Mouse (Mus musculus): ENCODE data around the gene Zmym4. TPM values are rescaled to one million over a fixed set of nuclear protein-coding genes. Genes with fewer than 3 reads are reported as not detected.
"Not testable (repeated sequence)": the region's sequence is repeated elsewhere in the genome, so short reads cannot be mapped to it uniquely, and the experiment has no call there.

The Zmym4 gene
- polyA plus RNA-seq, 1 experiment, result not detected

DNA sequence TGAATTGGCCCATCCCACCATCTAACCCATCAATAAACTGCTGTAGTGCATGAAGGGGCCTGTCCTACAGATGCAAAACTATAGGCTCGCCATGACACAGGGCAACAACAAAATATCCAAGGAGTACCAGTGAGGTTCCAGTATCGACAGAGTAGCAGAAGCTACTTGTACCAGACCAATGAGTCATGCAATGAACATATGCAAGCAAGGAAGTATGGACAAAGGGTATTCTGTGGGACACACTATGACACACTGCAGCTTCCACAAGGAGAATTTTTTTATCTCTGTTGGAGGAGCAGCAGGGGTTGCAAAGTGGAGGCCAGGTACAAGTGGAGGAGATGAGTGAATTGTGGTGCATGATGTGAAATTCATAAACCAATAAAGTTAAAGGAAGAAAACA, 9.7 kb downstream of the Zmym4 start:
- Histone ChIP-seq H3K27ac (ENCODE audit: insufficient read depth, low read depth, low read length) (no peak overlapping the region), H3K4me3 (ENCODE audit: insufficient read depth, low read depth, low read length) (no peak overlapping the region), H3K4me1 (ENCODE audit: control insufficient read depth, insufficient read depth, low read length) (peaks cover 8% of the 10 kb centered on the region)
- no peak for TF ChIP-seq CTCF (IDR thresholded peaks at IDR 0.05; ENCODE audit: insufficient read depth, low read depth, low read length)
- TF ChIP-seq POLR2A (IDR thresholded peaks at IDR 0.05; ENCODE audit: insufficient read depth, low read depth, low read length), result no peak
- 68% methylated on average over 2 of the region's 2 CpGs for WGBS

DNA sequence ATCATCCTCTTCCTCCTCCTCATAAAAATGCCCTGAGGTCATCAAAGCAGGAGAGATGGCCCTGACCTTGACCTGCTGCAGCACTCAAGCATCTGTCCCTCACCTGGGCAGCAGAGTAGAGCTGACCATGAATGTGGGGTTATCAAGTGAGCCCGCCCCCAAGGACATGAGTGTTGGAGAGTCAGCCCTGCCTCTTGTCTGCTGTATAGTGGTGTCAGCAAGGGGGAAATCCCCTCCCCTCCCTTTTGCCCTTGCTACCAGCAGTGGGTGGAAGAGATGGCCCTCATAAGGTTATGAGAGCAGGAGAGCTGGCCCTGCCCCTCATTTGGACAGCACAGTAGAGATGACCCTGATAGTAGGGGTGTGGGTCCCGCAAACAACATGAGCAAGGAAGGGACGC, 10.5 kb downstream of the Zmym4 start:
- H3K4me1 ChIP-seq (ENCODE audit: control insufficient read depth, insufficient read depth, low read length), result peaks cover 8% of the 10 kb centered on the region
- WGBS, result 93% methylated on average over 3 of the region's 3 CpGs
- TF ChIP-seq CTCF (IDR thresholded peaks at IDR 0.05; ENCODE audit: insufficient read depth, low read depth, low read length) (no peak), POLR2A (IDR thresholded peaks at IDR 0.05; ENCODE audit: insufficient read depth, low read depth, low read length) (no peak)
- no peak overlapping the region for H3K27ac ChIP-seq (ENCODE audit: insufficient read depth, low read depth, low read length)
- no peak overlapping the region for H3K4me3 ChIP-seq (ENCODE audit: insufficient read depth, low read depth, low read length)

DNA sequence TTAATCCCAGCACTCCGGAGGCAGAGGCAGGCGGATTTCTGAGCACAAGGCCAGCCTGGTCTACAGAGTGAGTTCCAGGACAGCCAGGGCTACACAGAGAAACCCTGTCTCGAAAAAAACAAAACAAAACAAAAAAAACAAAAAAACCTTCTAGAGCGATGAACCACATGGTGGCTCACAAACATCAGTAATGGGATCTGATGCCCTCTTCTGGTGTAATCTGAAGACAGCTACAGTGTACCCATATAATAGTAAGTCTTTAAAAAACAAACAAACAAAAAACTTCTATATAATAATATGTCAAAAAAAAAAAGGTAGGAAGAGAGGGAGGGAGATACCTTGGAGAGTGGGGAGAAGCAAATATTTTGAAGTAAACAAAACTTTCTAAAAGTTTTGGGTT, 17.1 kb downstream of the Zmym4 start:
- WGBS, result 65% methylated on average over 4 of the region's 4 CpGs
- not testable (repeated sequence) for H3K4me3 ChIP-seq (ENCODE audit: insufficient read depth, low read depth, low read length); H3K27ac ChIP-seq (ENCODE audit: insufficient read depth, low read depth, low read length); H3K4me1 ChIP-seq (ENCODE audit: control insufficient read depth, insufficient read depth, low read length)

DNA sequence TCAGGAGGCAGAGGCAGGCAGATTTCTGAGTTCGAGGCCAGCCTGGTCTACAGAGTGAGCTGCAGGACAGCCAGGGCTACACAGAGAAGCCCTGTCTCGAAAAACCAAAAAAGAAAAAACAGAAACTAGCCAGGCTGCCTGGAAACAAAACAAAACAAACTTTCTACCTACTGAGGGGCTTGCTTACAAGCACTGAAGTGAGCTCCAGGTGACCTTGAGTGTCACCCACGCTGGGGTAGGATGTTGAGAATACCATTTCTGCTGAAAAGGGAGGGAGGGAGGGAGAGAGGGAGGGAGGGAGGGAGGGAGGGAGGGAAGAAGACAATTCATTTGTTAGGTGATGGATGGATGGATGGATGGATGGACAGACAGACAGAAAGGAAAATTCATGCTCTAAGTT, 24.5 kb downstream of the Zmym4 start:
- no peak overlapping the region for H3K27ac ChIP-seq (ENCODE audit: insufficient read depth, low read depth, low read length)
- H3K4me1 ChIP-seq (ENCODE audit: control insufficient read depth, insufficient read depth, low read length), result no peaks in the 10 kb centered on the region
- H3K4me3 ChIP-seq (ENCODE audit: insufficient read depth, low read depth, low read length), result no peak overlapping the region
- 98% methylated on average over 3 of the region's 3 CpGs for WGBS
- TF ChIP-seq POLR2A (IDR thresholded peaks at IDR 0.05; ENCODE audit: insufficient read depth, low read depth, low read length) (no peak), CTCF (IDR thresholded peaks at IDR 0.05; ENCODE audit: insufficient read depth, low read depth, low read length) (no peak)

DNA sequence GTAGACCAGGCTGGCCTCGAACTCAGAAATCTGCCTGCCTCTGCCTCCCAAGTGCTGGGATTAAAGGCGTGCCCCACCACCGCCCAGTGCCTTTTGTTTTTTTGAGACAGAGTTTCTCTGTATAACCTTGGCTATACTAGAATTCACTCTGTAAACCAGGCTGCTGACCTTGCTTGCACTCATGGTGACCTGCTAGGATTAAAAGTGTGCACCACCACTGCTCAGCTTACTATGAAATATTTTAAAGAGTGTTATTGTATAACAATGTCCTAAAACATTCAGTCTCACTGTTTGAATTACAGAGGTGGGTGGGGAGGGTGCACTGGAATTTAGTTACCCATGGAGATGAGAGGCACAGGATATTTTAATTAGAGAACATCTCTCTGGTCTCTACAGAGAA, 25.1 kb downstream of the Zmym4 start:
- no peak overlapping the region for H3K27ac ChIP-seq (ENCODE audit: insufficient read depth, low read depth, low read length)
- H3K4me3 ChIP-seq (ENCODE audit: insufficient read depth, low read depth, low read length), result no peak overlapping the region
- no peaks in the 10 kb centered on the region for H3K4me1 ChIP-seq (ENCODE audit: control insufficient read depth, insufficient read depth, low read length)
- TF ChIP-seq POLR2A (IDR thresholded peaks at IDR 0.05; ENCODE audit: insufficient read depth, low read depth, low read length) (no peak), CTCF (IDR thresholded peaks at IDR 0.05; ENCODE audit: insufficient read depth, low read depth, low read length) (no peak)
- 97% methylated on average over 3 of the region's 3 CpGs for WGBS

DNA sequence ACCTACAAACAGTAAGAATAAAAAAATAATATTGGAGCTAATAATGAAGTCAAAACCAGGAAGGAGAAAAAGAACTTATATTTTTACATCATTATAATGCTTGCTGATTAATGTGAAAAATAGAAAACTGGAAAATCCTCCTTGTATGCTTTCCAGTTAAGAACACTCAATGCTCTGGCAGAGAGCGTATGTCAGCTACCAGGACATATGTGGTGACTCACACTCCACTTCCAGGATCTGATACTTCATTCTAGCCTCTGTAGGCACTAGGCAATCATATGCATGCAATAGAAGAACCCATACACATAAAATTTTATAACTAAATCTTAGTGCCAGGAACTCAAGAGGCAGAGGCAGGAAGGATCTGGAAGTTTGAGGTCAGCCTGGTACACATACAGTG, 40.2 kb downstream of the Zmym4 start:
- Histone ChIP-seq H3K4me3 (ENCODE audit: insufficient read depth, low read depth, low read length) (no peak overlapping the region), H3K27ac (ENCODE audit: insufficient read depth, low read depth, low read length) (no peak overlapping the region), H3K4me1 (ENCODE audit: control insufficient read depth, insufficient read depth, low read length) (no peaks in the 10 kb centered on the region)
- 59% methylated on average over 1 of the region's 1 CpGs for WGBS
- no peak for TF ChIP-seq POLR2A (IDR thresholded peaks at IDR 0.05; ENCODE audit: insufficient read depth, low read depth, low read length)
- TF ChIP-seq CTCF (IDR thresholded peaks at IDR 0.05; ENCODE audit: insufficient read depth, low read depth, low read length), result no peak

DNA sequence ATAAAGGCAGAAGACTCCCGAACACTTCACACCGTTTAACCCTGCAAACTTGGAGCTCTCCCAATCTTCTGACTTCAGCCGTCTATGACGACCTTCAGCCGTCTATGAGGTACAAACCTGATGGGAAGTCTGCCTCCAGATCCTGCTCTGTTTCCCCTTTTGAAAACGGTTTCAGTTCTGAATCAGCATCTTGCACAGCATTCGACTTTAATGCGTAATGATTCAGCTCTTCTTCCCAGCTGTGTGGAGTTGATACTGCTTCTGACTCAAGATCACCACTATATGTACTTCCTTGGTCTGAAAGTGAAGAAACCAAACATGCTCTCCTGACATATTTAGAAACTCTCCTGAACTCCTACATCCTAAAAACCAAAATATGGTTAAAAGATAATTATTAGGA, 78.1 kb downstream of the Zmym4 start:
- Histone ChIP-seq H3K4me1 (ENCODE audit: control insufficient read depth, insufficient read depth, low read length) (no peaks in the 10 kb centered on the region), H3K27ac (ENCODE audit: insufficient read depth, low read depth, low read length) (no peak overlapping the region), H3K4me3 (ENCODE audit: insufficient read depth, low read depth, low read length) (no peak overlapping the region)
- WGBS, result 77% methylated on average over 8 of the region's 8 CpGs
- TF ChIP-seq POLR2A (IDR thresholded peaks at IDR 0.05; ENCODE audit: insufficient read depth, low read depth, low read length) (no peak), CTCF (IDR thresholded peaks at IDR 0.05; ENCODE audit: insufficient read depth, low read depth, low read length) (no peak)

DNA sequence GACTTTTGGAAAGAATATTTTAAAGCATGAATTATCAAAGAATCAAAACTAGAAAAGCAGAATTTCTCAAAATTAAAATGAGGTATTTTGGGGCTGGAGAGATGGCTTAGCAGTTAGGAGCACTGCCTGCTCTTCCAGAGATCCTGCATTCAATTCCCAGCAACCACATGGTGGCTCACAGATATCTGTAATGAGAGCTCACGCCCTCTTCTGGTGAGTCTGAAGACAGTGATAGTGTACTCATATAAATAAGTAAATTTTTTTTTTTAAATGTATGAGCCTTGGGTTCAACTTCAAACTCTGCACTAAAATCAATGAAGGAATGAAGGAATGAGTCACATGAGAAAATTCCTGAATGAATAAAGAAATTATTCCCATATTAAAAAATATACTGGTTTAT, 82.0 kb downstream of the Zmym4 start:
- TF ChIP-seq POLR2A (IDR thresholded peaks at IDR 0.05; ENCODE audit: insufficient read depth, low read depth, low read length), result no peak
- no peak for TF ChIP-seq CTCF (IDR thresholded peaks at IDR 0.05; ENCODE audit: insufficient read depth, low read depth, low read length)
- WGBS, result 54% methylated on average over 1 of the region's 1 CpGs
- no peaks in the 10 kb centered on the region for H3K4me1 ChIP-seq (ENCODE audit: control insufficient read depth, insufficient read depth, low read length)
- H3K4me3 ChIP-seq (ENCODE audit: insufficient read depth, low read depth, low read length), result no peak overlapping the region
- H3K27ac ChIP-seq (ENCODE audit: insufficient read depth, low read depth, low read length), result no peak overlapping the region

DNA sequence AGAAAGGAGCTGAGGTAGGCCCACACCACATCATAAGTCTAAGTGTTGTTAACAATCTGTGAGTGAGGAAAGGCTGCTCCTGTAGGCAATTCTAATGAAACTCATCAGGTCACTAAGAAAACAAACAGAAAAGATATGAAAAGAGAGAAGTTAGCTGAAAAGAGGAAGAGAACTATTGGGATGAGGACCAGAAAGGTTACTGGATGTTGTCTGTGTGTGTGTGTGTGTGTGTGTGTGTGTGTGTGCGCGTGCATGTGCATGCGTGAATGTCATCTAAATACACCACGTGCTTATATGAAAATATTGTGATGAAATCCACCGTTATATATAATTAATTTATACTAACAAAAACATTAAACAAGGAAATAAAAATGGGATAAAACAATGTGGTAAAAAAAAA, 84.3 kb downstream of the Zmym4 start:
- no peaks in the 10 kb centered on the region for H3K4me1 ChIP-seq (ENCODE audit: control insufficient read depth, insufficient read depth, low read length)
- WGBS, result 86% methylated on average over 5 of the region's 5 CpGs
- TF ChIP-seq CTCF (IDR thresholded peaks at IDR 0.05; ENCODE audit: insufficient read depth, low read depth, low read length) (no peak), POLR2A (IDR thresholded peaks at IDR 0.05; ENCODE audit: insufficient read depth, low read depth, low read length) (no peak)
- no peak overlapping the region for H3K27ac ChIP-seq (ENCODE audit: insufficient read depth, low read depth, low read length)
- H3K4me3 ChIP-seq (ENCODE audit: insufficient read depth, low read depth, low read length), result no peak overlapping the region

DNA sequence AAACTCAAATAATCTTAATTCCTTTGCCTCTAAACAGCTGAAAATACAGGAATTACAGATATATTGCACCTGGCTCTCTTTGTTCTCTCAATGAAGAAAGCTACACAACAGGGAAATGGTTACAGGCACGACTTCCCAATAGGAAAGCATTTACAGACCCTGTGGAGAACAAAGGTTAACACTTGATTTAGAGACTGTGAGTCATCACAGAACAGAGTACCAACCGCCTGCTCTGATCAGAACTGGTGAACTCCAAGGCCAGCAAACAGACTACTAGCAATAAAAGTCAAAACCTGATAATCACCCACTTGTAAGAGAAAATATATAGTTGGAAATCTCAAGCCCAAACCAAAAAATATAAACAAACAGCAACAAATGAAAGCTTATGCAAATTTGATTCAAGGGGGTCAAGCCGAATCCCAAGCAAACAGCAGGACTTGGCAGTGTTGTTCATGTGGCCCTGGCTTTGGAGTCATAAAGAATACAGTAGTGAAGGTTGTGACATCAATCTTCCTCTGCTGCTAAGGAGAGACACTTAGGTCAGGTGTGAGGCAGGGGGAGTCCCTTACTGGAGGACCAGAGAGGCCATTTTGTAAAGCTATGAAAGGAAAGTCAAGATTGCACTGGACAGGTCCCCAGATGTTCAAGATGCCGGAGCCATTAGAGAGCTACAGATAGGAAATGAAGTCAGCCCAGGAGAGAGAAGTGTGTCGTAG, 88.2 kb downstream of the Zmym4 start:
- TF ChIP-seq POLR2A (IDR thresholded peaks at IDR 0.05; ENCODE audit: insufficient read depth, low read depth, low read length), result no peak
- no peak for TF ChIP-seq CTCF (IDR thresholded peaks at IDR 0.05; ENCODE audit: insufficient read depth, low read depth, low read length)

More for the DNA sequence above, 88.2 kb downstream of the Zmym4 start:
- no peaks in the 10 kb centered on the region for H3K4me1 ChIP-seq (ENCODE audit: control insufficient read depth, insufficient read depth, low read length)
- no peak overlapping the region for H3K27ac ChIP-seq (ENCODE audit: insufficient read depth, low read depth, low read length)
- no peak overlapping the region for H3K4me3 ChIP-seq (ENCODE audit: insufficient read depth, low read depth, low read length)
- 62% methylated on average over 5 of the region's 5 CpGs for WGBS
